Mouse (Mus musculus) retina, adult 2 months (tissue): ENCODE data around the gene Cacna1b.

Source experiments
- DNase-seq: peaks from one replicate; pipeline ENCODE4 v3.0.0-alpha.2; 2012; ENCODE audit warnings: low read depth, low spot score

Gene Cacna1b

GRCm38 (mm10) chr2:24719645-24720379, 43.1 kb downstream of the Cacna1b start:
- DNase-seq: no peak

GRCm38 (mm10) chr2:24718906-24719305, 44.0 kb downstream of the Cacna1b start:
- no peak for DNase-seq

GRCm38 (mm10) chr2:24717963-24718362, 45.0 kb downstream of the Cacna1b start:
- DNase-seq: no peak

- no peak for DNase-seq
Measured at GRCm38 (mm10) chr2:24717461-24717860, 45.5 kb downstream of the Cacna1b start.

GRCm38 (mm10) chr2:24705929-24706328, 57.0 kb downstream of the Cacna1b start:
- DNase-seq: no peak

GRCm38 (mm10) chr2:24702208-24702957, 60.6 kb downstream of the Cacna1b start:
- DNase-seq: no peak

- no peak for DNase-seq
Measured at GRCm38 (mm10) chr2:24697281-24697980, 65.5 kb downstream of the Cacna1b start.

- no peak for DNase-seq
Measured at GRCm38 (mm10) chr2:24692371-24692770, 70.6 kb downstream of the Cacna1b start.

- no peak for DNase-seq
Measured at GRCm38 (mm10) chr2:24690356-24690755, 72.6 kb downstream of the Cacna1b start.

- DNase-seq: no peak
Measured at GRCm38 (mm10) chr2:24685347-24685746, 77.6 kb downstream of the Cacna1b start.

- no peak for DNase-seq
Measured at GRCm38 (mm10) chr2:24684796-24685195, 78.2 kb downstream of the Cacna1b start.

- no peak for DNase-seq
Measured at GRCm38 (mm10) chr2:24683266-24683665, 79.7 kb downstream of the Cacna1b start.

- no peak for DNase-seq
Measured at GRCm38 (mm10) chr2:24680731-24681130, 82.2 kb downstream of the Cacna1b start.

GRCm38 (mm10) chr2:24680176-24680575, 82.8 kb downstream of the Cacna1b start:
- no peak for DNase-seq

GRCm38 (mm10) chr2:24679012-24679651, 83.8 kb downstream of the Cacna1b start:
- peak; percentile 4 for DNase-seq

- no peak for DNase-seq
Measured at GRCm38 (mm10) chr2:24678538-24678937, 84.4 kb downstream of the Cacna1b start.

- no peak for DNase-seq
Measured at GRCm38 (mm10) chr2:24678110-24678509, 84.8 kb downstream of the Cacna1b start.

- DNase-seq: no peak
Measured at GRCm38 (mm10) chr2:24677629-24678028, 85.3 kb downstream of the Cacna1b start.

GRCm38 (mm10) chr2:24674432-24675006, 88.4 kb downstream of the Cacna1b start:
- no peak for DNase-seq

- DNase-seq: no peak
Measured at GRCm38 (mm10) chr2:24668598-24668997, 94.4 kb downstream of the Cacna1b start.

- no peak for DNase-seq
Measured at GRCm38 (mm10) chr2:24664678-24665257, 98.2 kb downstream of the Cacna1b start.
